Mouse (Mus musculus): ENCODE measurements around the gene Galnt18.

- TF ChIP-seq USF1 (IDR thresholded peaks at IDR 0.05; ENCODE audit: low read depth), result no peak
- TF ChIP-seq CTCF (IDR thresholded peaks at IDR 0.05; ENCODE audit: control insufficient read depth, insufficient read depth, insufficient read length), result no peak
These were observed 250.7 kb downstream of the Galnt18 start for GRCm38 (mm10) chr7:111528961-111529643.

Data from C2C12 (cell line).